Mouse (Mus musculus) kidney, adult 2 months (tissue): Measurements from ENCODE around the gene Ift57. TPM values are rescaled to one million over a fixed set of nuclear protein-coding genes. Genes with fewer than 3 reads are reported as not detected.

ENCODE experiments used
- DNase-seq: peaks from one replicate; pipeline ENCODE4 v3.0.0; 2021
- H3K27ac ChIP-seq: fragments of 200-500 bp; 2 replicates; pipeline ENCODE4 v1.5.1; 2012; ENCODE audit warnings: low read depth, low read length, control low read depth, inconsistent platforms; ENCODE audit not compliant: insufficient read depth
- H3K27me3 ChIP-seq: fragments of 200-500 bp; replicated peaks from 2 replicates; pipeline ENCODE4 v1.6.1; 2012; ENCODE audit warnings: mild to moderate bottlenecking, moderate library complexity, low read length, inconsistent platforms; ENCODE audit not compliant: control insufficient read depth, insufficient read depth
- H3K36me3 ChIP-seq: fragments of 200-500 bp; 2 replicates; pipeline ENCODE4 v1.6.1; 2012; ENCODE audit warnings: mild to moderate bottlenecking, moderate library complexity, low read length, inconsistent platforms; ENCODE audit not compliant: control insufficient read depth, insufficient read depth
- H3K4me1 ChIP-seq: fragments of 200-500 bp; 2 replicates; pipeline ENCODE4 v1.6.1; 2011; ENCODE audit warnings: low read length; ENCODE audit not compliant: control insufficient read depth, insufficient read depth
- H3K4me3 ChIP-seq: fragments of 200-500 bp; 2 replicates; pipeline ENCODE4 v1.5.1; 2011; ENCODE audit warnings: mild to moderate bottlenecking, low read depth, low read length, control low read depth; ENCODE audit not compliant: insufficient read depth
- CTCF ChIP-seq: fragments of 200-500 bp; conservative IDR thresholded peaks from 2 replicates; pipeline ENCODE4 v1.5.1; 2011; ENCODE audit warnings: low read depth, mild to moderate bottlenecking, control low read depth, low read length, moderate library complexity, mixed read lengths; ENCODE audit not compliant: insufficient read depth, insufficient read length
- POLR2A ChIP-seq: fragments of 200-500 bp; IDR thresholded peaks from one replicate; pipeline ENCODE4 v1.6.1; 2011; ENCODE audit warnings: low read depth, low read length, control low read depth
- WGBS: fragments of 180-500 bp; shearing (Covaris S2); methylation state at CpG from one replicate; pipeline ENCODE4 v1.1.7; 2018; 5-methylcytosine and 5-hydroxymethylcytosine counted together
- polyA plus RNA-seq: library from polyadenylated mRNA; depleted of rRNA; stranded (reverse); fragments of >200 nt; gene quantifications from 2 replicates; pipeline ENCODE4 v1.2.3, GENCODE M21; 2012

Ift57 gene
- polyA plus RNA-seq, 1 experiment = 11.7 TPM

- Histone ChIP-seq H3K4me3 (no peak overlapping the region), H3K4me1 (no peaks in the 10 kb centered on the region), H3K36me3 (no peaks in the 10 kb centered on the region), H3K27ac (no peak overlapping the region), H3K27me3 (no peaks in the 10 kb centered on the region)
- 94% methylated on average over 1 of the region's 1 CpGs for WGBS
- no peak for TF ChIP-seq CTCF
- no peak for TF ChIP-seq POLR2A
- no peak for DNase-seq
Observed at GRCm38 (mm10) chr16:49752906-49753305, 53.9 kb downstream of the Ift57 start.

GRCm38 (mm10) chr16:49753318-49753717, 54.3 kb downstream of the Ift57 start:
- 88% methylated on average over 3 of the region's 3 CpGs for WGBS
- Histone ChIP-seq H3K4me1 (no peaks in the 10 kb centered on the region), H3K4me3 (no peak overlapping the region), H3K36me3 (no peaks in the 10 kb centered on the region), H3K27ac (no peak overlapping the region), H3K27me3 (no peaks in the 10 kb centered on the region)
- TF ChIP-seq CTCF = no peak
- TF ChIP-seq POLR2A = no peak
- DNase-seq = no peak

- H3K27ac ChIP-seq = no peak overlapping the region
- no peak overlapping the region for H3K4me3 ChIP-seq
- no peak for DNase-seq
- no peak for TF ChIP-seq POLR2A
- no peak for TF ChIP-seq CTCF
- no peaks in the 10 kb centered on the region for H3K36me3 ChIP-seq
- H3K27me3 ChIP-seq = no peaks in the 10 kb centered on the region
- H3K4me1 ChIP-seq = no peaks in the 10 kb centered on the region
- WGBS = 93% methylated on average over 17 of the region's 17 CpGs
Observed at GRCm38 (mm10) chr16:49760517-49761203, 61.6 kb downstream of the Ift57 start.

GRCm38 (mm10) chr16:49761981-49762380, 62.9 kb downstream of the Ift57 start:
- 84% methylated on average over 5 of the region's 5 CpGs for WGBS
- DNase-seq = no peak
- Histone ChIP-seq H3K36me3 (no peaks in the 10 kb centered on the region), H3K27ac (no peak overlapping the region), H3K4me3 (no peak overlapping the region), H3K4me1 (no peaks in the 10 kb centered on the region), H3K27me3 (no peaks in the 10 kb centered on the region)
- no peak for TF ChIP-seq CTCF
- no peak for TF ChIP-seq POLR2A

GRCm38 (mm10) chr16:49766326-49766725, 67.3 kb downstream of the Ift57 start:
- H3K27me3 ChIP-seq = no peaks in the 10 kb centered on the region
- no peak overlapping the region for H3K27ac ChIP-seq
- no peaks in the 10 kb centered on the region for H3K4me1 ChIP-seq
- 49% methylated on average over 3 of the region's 3 CpGs for WGBS
- no peaks in the 10 kb centered on the region for H3K36me3 ChIP-seq
- TF ChIP-seq CTCF (no peak), POLR2A (no peak)
- no peak overlapping the region for H3K4me3 ChIP-seq
- peak; percentile 41 for DNase-seq

- no peaks in the 10 kb centered on the region for H3K27me3 ChIP-seq
- H3K4me1 ChIP-seq = no peaks in the 10 kb centered on the region
- no peak for DNase-seq
- H3K36me3 ChIP-seq = no peaks in the 10 kb centered on the region
- no peak overlapping the region for H3K27ac ChIP-seq
- H3K4me3 ChIP-seq = no peak overlapping the region
- TF ChIP-seq POLR2A (no peak), CTCF (no peak)
- WGBS = 94% methylated on average over 4 of the region's 4 CpGs
Observed at GRCm38 (mm10) chr16:49768491-49769031, 69.5 kb downstream of the Ift57 start.

- Histone ChIP-seq H3K36me3 (no peaks in the 10 kb centered on the region), H3K4me3 (no peak overlapping the region), H3K27me3 (no peaks in the 10 kb centered on the region; the same call in 1 of the 2 replicates), H3K4me1 (no peaks in the 10 kb centered on the region), H3K27ac (no peak overlapping the region)
- no peak for DNase-seq
- TF ChIP-seq CTCF (no peak), POLR2A (no peak)
- 69% methylated on average over 2 of the region's 2 CpGs for WGBS
Observed at GRCm38 (mm10) chr16:49769831-49770261, 70.8 kb downstream of the Ift57 start.
